Mouse (Mus musculus) brain, embryonic 18.5 days (tissue): Measurements from ENCODE around the gene Nt5e.

Experiments
- DNase-seq: peaks from one replicate; pipeline ENCODE4 v3.0.0-alpha.2; 2012; ENCODE audit warnings: low read depth, low spot score

Gene Nt5e

DNA sequence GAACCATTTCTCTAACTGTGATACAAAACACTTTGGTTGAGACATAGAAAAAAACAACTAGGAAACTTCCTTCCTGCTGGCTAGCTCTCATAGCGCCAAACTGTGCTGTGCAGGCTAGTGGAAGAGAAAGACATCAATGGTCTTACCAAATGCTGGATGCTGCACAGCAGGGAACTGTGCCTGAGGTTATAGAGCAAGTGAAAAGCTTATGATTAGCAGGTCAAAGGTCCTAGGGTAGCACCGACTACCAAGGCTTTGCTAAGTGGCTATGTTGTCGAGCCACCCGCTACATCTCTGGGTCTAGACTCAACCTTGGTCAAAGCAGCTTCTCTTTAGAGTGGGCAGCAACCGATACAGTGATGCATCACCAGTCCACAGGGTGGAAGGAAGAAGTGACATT lies 61.8 kb downstream of the Nt5e start:
- no peak for DNase-seq

DNA sequence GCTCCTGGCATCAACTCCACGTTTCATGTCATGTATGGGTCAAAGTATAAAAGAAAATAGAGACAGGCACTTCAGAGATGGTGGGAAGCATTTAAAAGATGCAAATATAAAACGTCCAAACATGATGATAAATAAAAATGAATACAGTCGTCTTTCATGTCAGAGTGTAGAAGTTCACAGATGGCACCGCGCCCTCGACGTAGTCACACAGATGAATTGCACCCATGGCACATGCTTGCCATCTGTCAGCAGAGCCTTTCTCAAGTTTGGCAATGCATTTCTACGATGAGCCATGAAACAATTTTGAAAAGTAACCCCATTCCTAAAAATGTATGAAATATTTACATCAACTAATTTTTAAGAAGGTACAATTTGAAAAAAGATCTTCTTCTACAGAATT lies 67.9 kb downstream of the Nt5e start:
- DNase-seq: no peak

DNA sequence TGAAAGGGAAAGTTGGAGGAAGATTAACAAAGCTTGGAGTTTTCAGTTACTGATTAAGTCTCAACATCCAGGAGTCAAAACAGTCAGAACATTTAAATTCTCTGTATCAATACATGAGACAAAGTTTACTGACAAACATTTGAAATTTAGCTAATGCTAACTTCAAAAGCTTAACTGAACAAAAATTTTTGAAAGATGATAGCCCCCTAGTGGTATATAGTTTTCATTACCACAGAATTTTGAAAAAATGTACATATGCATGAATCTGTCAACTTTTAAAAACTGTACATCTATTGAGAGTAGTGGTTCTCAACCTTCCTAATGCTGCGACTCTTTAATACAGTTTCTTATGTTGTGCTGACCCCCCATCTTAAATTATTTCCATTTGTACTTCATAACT lies 71.5 kb downstream of the Nt5e start:
- DNase-seq: no peak

DNA sequence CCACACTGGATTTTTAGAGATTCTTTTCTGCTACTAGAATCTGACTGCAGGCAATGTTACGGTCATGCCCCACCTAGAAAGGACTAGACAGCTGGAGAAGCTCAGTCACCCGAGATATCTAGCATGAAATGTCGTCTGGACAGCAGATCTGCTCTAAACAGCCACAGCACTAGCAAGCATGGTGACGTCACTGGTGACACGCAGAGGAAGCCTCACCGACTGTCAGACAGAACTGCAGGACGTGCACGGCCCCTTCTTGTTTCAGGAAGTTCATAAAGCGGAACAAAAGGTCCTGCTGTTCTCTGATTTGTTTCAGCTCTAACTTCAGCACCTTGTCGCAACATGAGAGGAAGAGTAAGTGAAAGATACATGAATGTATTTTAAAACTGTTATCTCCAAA lies 77.1 kb downstream of the Nt5e start:
- no peak for DNase-seq

DNA sequence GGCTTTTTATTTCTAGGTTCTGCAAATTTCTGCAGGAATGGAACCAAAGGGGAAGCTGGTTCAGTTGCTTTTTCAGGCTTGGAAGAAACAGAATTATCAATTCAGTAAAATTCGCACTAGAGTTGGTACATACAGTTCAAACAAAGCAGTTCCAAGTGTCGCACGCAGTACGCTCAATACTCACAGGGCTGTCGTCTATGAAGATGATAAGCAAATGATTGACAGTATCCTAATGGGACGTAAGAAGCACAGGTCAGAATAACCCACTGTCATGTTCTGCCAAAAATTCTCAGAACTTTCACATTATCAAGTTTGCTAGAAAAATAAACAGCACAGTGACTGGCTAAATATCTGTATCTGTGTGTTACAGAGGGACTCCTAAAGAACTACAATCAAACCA lies 77.5 kb downstream of the Nt5e start:
- no peak for DNase-seq

DNA sequence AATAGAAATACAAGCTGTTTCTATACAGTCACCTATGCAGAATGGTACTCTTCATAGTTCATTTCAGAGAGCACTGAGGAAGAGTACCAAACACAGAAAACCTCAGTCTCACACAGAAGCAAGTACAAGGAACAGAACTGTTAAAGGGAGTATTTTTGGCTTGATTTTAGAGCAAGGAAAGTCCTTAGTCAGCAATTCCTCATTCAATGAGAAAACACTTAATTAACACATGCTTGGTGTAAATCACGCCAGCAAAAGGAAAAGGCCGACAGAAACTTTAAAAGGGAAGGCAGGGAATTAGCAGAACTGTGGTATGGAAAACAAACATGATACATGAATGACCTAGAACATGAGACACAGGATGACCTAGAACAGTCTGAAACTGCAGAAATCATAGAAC lies 83.0 kb downstream of the Nt5e start:
- DNase-seq: no peak

DNA sequence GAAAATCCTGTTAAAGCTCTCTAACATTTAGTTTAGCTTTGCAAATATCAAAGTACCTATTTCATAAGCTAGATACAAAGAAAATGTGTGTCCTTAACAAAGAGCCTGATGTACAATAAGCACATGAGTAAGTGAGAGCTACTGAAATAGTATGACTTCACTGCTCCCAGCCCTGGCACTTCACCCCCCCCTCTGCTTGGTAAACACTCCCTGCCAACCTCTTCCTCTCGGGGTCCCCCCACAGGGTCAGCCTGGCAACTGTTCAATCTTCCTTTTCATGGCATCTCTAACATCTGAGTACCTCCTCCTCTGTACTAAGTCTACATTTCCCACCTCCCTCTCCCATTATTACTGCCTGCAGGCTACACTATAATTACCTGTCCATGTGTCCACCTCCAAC lies 89.8 kb downstream of the Nt5e start:
- DNase-seq: no peak
